9 mouse cellular contexts compared by ENCODE assay signal in the genomic region with DNA sequence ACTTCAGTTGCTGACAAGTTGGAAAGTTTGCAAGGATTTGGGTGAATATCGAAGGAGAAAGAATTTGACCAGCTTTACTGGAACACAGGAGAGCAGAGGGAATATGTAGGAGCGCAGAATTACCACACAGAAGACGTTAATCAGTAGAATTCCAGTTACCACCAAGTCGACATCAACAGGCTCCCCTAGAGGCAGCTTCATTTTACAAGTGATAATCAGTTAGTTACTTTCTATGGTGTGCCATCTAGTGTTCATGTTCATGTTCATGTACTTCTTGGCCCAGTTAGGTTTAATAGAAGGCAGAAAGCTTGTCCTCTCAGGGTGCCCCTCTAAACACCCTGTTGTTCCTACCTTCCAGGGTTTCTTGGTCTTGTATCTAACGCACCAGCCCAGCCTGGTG. TPM values are rescaled to one million over a fixed set of nuclear protein-coding genes. Genes with fewer than 3 reads are reported as not detected.
DNase-seq lines count a peak whose midpoint lies in the region; ATAC-seq and TF ChIP-seq lines count a peak whose summit lies in the region.
"Had no signal": no experiment of that assay in that cellular context is flagged by ENCODE, and none has a peak within 500 bp of the region (broad histone marks: within the 10 kb centered on the region; RNA-seq: fewer than 3 reads in every experiment).

No protein-coding gene starts in this region.

- H3K4me1 ChIP-seq in forebrain, postnatal 0 days (ENCODE audit: insufficient read depth) = no peaks in the 10 kb centered on the region
- H3K4me1 ChIP-seq in forebrain, embryonic 12.5 days = no peaks in the 10 kb centered on the region
- H3K4me1 ChIP-seq in midbrain, postnatal 0 days (ENCODE audit: insufficient read depth, low read length) = no peaks in the 10 kb centered on the region
- no peaks in the 10 kb centered on the region for H3K4me1 ChIP-seq in midbrain, embryonic 11.5 days (ENCODE audit: control insufficient read depth, insufficient read depth, low read length)
- H3K4me1 ChIP-seq in liver, embryonic 11.5 days (replicated peaks; ENCODE audit: control insufficient read depth, insufficient read depth, low read length) = no peaks in the 10 kb centered on the region
- H3K4me1 ChIP-seq in stomach, postnatal 0 days (replicated peaks; ENCODE audit: control insufficient read depth, insufficient read depth) = no peaks in the 10 kb centered on the region

- H3K4me3 ChIP-seq in forebrain, postnatal 0 days (ENCODE audit: low read depth, low read length) = no peak overlapping the region
- H3K4me3 ChIP-seq in forebrain, embryonic 12.5 days (replicated peaks) = no peak overlapping the region
- no peak overlapping the region for H3K4me3 ChIP-seq in midbrain, postnatal 0 days (ENCODE audit: low read depth, low read length)
- H3K4me3 ChIP-seq in midbrain, embryonic 11.5 days (ENCODE audit: low read depth, low read length) = no peak overlapping the region
- H3K4me3 ChIP-seq in liver, embryonic 11.5 days (ENCODE audit: low read depth, low read length) = no peak overlapping the region
- H3K4me3 ChIP-seq in stomach, postnatal 0 days (ENCODE audit: low read depth, low read length) = no peak overlapping the region

- ATAC-seq in forebrain, postnatal 0 days = peak; percentile 66; the same call in 1 of the 2 replicates
- no peak for ATAC-seq in forebrain, embryonic 12.5 days (ENCODE audit: low FRiP score)
- ATAC-seq in midbrain, postnatal 0 days (ENCODE audit: low FRiP score) = no peak
- no peak for ATAC-seq in midbrain, embryonic 11.5 days (ENCODE audit: low FRiP score)
- peak; percentile 41; the same call in 1 of the 2 replicates for ATAC-seq in liver, embryonic 11.5 days (replicated peaks; ENCODE audit: low FRiP score)
- ATAC-seq in stomach, postnatal 0 days (ENCODE audit: low FRiP score, low TSS enrichment) = 0 out of 2 replicates have a peak, but pooled peaks have one; percentile 49

- no peak overlapping the region for H3K27ac ChIP-seq in forebrain, postnatal 0 days (ENCODE audit: low read depth, low read length)
- H3K27ac ChIP-seq in forebrain, embryonic 12.5 days = no peak overlapping the region
- no peak overlapping the region for H3K27ac ChIP-seq in midbrain, postnatal 0 days (ENCODE audit: low read depth, low read length)
- no peak overlapping the region for H3K27ac ChIP-seq in midbrain, embryonic 11.5 days (ENCODE audit: low read depth, low read length)
- no peak overlapping the region for H3K27ac ChIP-seq in liver, embryonic 11.5 days (ENCODE audit: low read depth, low read length)
- no peak overlapping the region for H3K27ac ChIP-seq in stomach, postnatal 0 days (replicated peaks)

- TF ChIP-seq EP300 in stomach, postnatal 0 days (optimal IDR thresholded peaks at IDR 0.05) = no peak

- no peaks in the 10 kb centered on the region for H3K27me3 ChIP-seq in forebrain, postnatal 0 days (ENCODE audit: insufficient read depth, low read length)
- H3K27me3 ChIP-seq in forebrain, embryonic 12.5 days = no peaks in the 10 kb centered on the region
- H3K27me3 ChIP-seq in midbrain, postnatal 0 days (ENCODE audit: insufficient read depth, low read length) = no peaks in the 10 kb centered on the region
- no peaks in the 10 kb centered on the region for H3K27me3 ChIP-seq in midbrain, embryonic 11.5 days (ENCODE audit: control insufficient read depth, insufficient read depth, low read length)
- H3K27me3 ChIP-seq in liver, embryonic 11.5 days (replicated peaks; ENCODE audit: control insufficient read depth, insufficient read depth, low read length) = no peaks in the 10 kb centered on the region
- H3K27me3 ChIP-seq in stomach, postnatal 0 days (ENCODE audit: control insufficient read depth, insufficient read depth, low read length) = no peaks in the 10 kb centered on the region

- H3K9me3 ChIP-seq in forebrain, postnatal 0 days (ENCODE audit: low read length) = no peaks in the 10 kb centered on the region
- no peaks in the 10 kb centered on the region for H3K9me3 ChIP-seq in forebrain, embryonic 12.5 days
- no peaks in the 10 kb centered on the region for H3K9me3 ChIP-seq in midbrain, postnatal 0 days (ENCODE audit: low read length)
- no peaks in the 10 kb centered on the region for H3K9me3 ChIP-seq in midbrain, embryonic 11.5 days (ENCODE audit: control insufficient read depth, low read length)
- no peaks in the 10 kb centered on the region for H3K9me3 ChIP-seq in liver, embryonic 11.5 days (ENCODE audit: control insufficient read depth, low read length)
- no peaks in the 10 kb centered on the region for H3K9me3 ChIP-seq in stomach, postnatal 0 days (ENCODE audit: control insufficient read depth, low read length)

- DNase-seq in forebrain, postnatal 0 days = peak; percentile 57
- DNase-seq in midbrain, postnatal 0 days (ENCODE audit: low spot score) = peak; percentile 80
- DNase-seq in midbrain, embryonic 11.5 days (ENCODE audit: low spot score, missing footprints) = no peak
- no peak for DNase-seq in liver, embryonic 11.5 days (ENCODE audit: low spot score)
- DNase-seq in stomach, postnatal 0 days (ENCODE audit: low spot score) = no peak
- DNase-seq in thymus, postnatal 4 days = no peak
- DNase-seq in right cerebral cortex, postnatal 4 days = no peak

- peak; percentile 81 for TF ChIP-seq CTCF in forebrain, postnatal 0 days (IDR thresholded peaks at IDR 0.05; ENCODE audit: low read depth)
- TF ChIP-seq CTCF in midbrain, postnatal 0 days (IDR thresholded peaks at IDR 0.05) = peak; percentile 79
- peak; percentile 91 for TF ChIP-seq CTCF in stomach, postnatal 0 days (IDR thresholded peaks at IDR 0.05; ENCODE audit: low read depth)

- no peak overlapping the region for H3K4me2 ChIP-seq in forebrain, postnatal 0 days (ENCODE audit: low read depth)
- no peak overlapping the region for H3K4me2 ChIP-seq in forebrain, embryonic 12.5 days
- no peak overlapping the region for H3K4me2 ChIP-seq in midbrain, postnatal 0 days (ENCODE audit: low read depth, low read length, poor library complexity, severe bottlenecking)
- H3K4me2 ChIP-seq in midbrain, embryonic 11.5 days = no peak overlapping the region
- H3K4me2 ChIP-seq in liver, embryonic 11.5 days = no peak overlapping the region
- no peak overlapping the region for H3K4me2 ChIP-seq in stomach, postnatal 0 days (replicated peaks; ENCODE audit: low read depth)

- H3K9ac ChIP-seq in forebrain, postnatal 0 days = no peak overlapping the region
- H3K9ac ChIP-seq in forebrain, embryonic 12.5 days = no peak overlapping the region
- no peak overlapping the region for H3K9ac ChIP-seq in midbrain, postnatal 0 days (replicated peaks; ENCODE audit: low read length, poor library complexity, severe bottlenecking)
- H3K9ac ChIP-seq in midbrain, embryonic 11.5 days (ENCODE audit: low read length) = no peak overlapping the region
- H3K9ac ChIP-seq in liver, embryonic 11.5 days (ENCODE audit: low read depth, low read length) = no peak overlapping the region
- no peak overlapping the region for H3K9ac ChIP-seq in stomach, postnatal 0 days (ENCODE audit: low read length)

- H3K36me3 ChIP-seq in forebrain, postnatal 0 days (ENCODE audit: insufficient read depth) = no peaks in the 10 kb centered on the region
- H3K36me3 ChIP-seq in forebrain, embryonic 12.5 days (replicated peaks) = no peaks in the 10 kb centered on the region
- no peaks in the 10 kb centered on the region for H3K36me3 ChIP-seq in midbrain, postnatal 0 days (ENCODE audit: insufficient read depth, low read length)
- H3K36me3 ChIP-seq in midbrain, embryonic 11.5 days (ENCODE audit: control insufficient read depth, insufficient read depth, low read length) = no peaks in the 10 kb centered on the region
- no peaks in the 10 kb centered on the region for H3K36me3 ChIP-seq in liver, embryonic 11.5 days (ENCODE audit: control insufficient read depth, insufficient read depth, low read length)
- no peaks in the 10 kb centered on the region for H3K36me3 ChIP-seq in stomach, postnatal 0 days (ENCODE audit: control insufficient read depth, insufficient read depth, low read length)

- 56% methylated on average over 5 of the region's 5 CpGs for WGBS in forebrain, postnatal 0 days
- 63% methylated on average over 5 of the region's 5 CpGs for WGBS in forebrain, embryonic 12.5 days
- 54% methylated on average over 5 of the region's 5 CpGs for WGBS in midbrain, postnatal 0 days
- 63% methylated on average over 5 of the region's 5 CpGs for WGBS in midbrain, embryonic 11.5 days
- 46% methylated on average over 5 of the region's 5 CpGs for WGBS in liver, embryonic 11.5 days
- WGBS in stomach, postnatal 0 days = 40% methylated on average over 5 of the region's 5 CpGs

RNA-seq across cellular contexts. Expression of a gene that starts 12.4 kb away (rescaled TPM):
- 16.9 and 23.3 TPM in 2 replicates for total RNA-seq in forebrain, postnatal 0 days (2014; rRNA removed)
- polyA plus RNA-seq in forebrain, postnatal 0 days (2015; fragmentation: Nextera tagmentation; extraction: Ambion mirVana) = 16.2 and 18.9 TPM in 2 replicates
- 11.0 TPM in 2 replicates for polyA plus RNA-seq in forebrain, embryonic 12.5 days (2016; fragmentation: Nextera tagmentation; extraction: Ambion mirVana)
- total RNA-seq in midbrain, postnatal 0 days (2014; rRNA removed) = 21.9 and 24.9 TPM in 2 replicates
- 23.1 and 23.3 TPM in 2 replicates for polyA plus RNA-seq in midbrain, postnatal 0 days (2015; fragmentation: Nextera tagmentation; extraction: Ambion mirVana)
- 15.3 and 15.4 TPM in 2 replicates for polyA plus RNA-seq in midbrain, embryonic 11.5 days (2014; fragmentation: Nextera tagmentation; extraction: Ambion mirVana)
- polyA plus RNA-seq in liver, embryonic 11.5 days (2014; fragmentation: Nextera tagmentation; extraction: Ambion mirVana) = 87.7 and 97.0 TPM in 2 replicates
- polyA plus RNA-seq in stomach, postnatal 0 days (2015; fragmentation: Nextera tagmentation; extraction: Ambion mirVana) = 53.5 and 56.9 TPM in 2 replicates

RNA-seq across cellular contexts. Expression of a gene that starts 18.3 kb away (rescaled TPM):
- not detected in 2 replicates for total RNA-seq in forebrain, postnatal 0 days (2014; rRNA removed)
- polyA plus RNA-seq in forebrain, postnatal 0 days (2015; fragmentation: Nextera tagmentation; extraction: Ambion mirVana) = not detected in 2 replicates
- polyA plus RNA-seq in forebrain, embryonic 12.5 days (2016; fragmentation: Nextera tagmentation; extraction: Ambion mirVana) = not detected in 2 replicates
- not detected in 2 replicates for total RNA-seq in midbrain, postnatal 0 days (2014; rRNA removed)
- not detected in 2 replicates for polyA plus RNA-seq in midbrain, postnatal 0 days (2015; fragmentation: Nextera tagmentation; extraction: Ambion mirVana)
- not detected in 2 replicates for polyA plus RNA-seq in midbrain, embryonic 11.5 days (2014; fragmentation: Nextera tagmentation; extraction: Ambion mirVana)
- polyA plus RNA-seq in liver, embryonic 11.5 days (2014; fragmentation: Nextera tagmentation; extraction: Ambion mirVana) = not detected in 2 replicates
- not detected in 2 replicates for polyA plus RNA-seq in stomach, postnatal 0 days (2015; fragmentation: Nextera tagmentation; extraction: Ambion mirVana)
- polyA plus RNA-seq: large intestine, adult 2 months had no signal

RNA-seq across cellular contexts. Expression of a gene that starts 47.8 kb away (rescaled TPM):
- not detected in 2 replicates for total RNA-seq in forebrain, postnatal 0 days (2014; rRNA removed)
- not detected in 2 replicates for polyA plus RNA-seq in forebrain, postnatal 0 days (2015; fragmentation: Nextera tagmentation; extraction: Ambion mirVana)
- polyA plus RNA-seq in forebrain, embryonic 12.5 days (2016; fragmentation: Nextera tagmentation; extraction: Ambion mirVana) = not detected in 2 replicates
- not detected in 2 replicates for total RNA-seq in midbrain, postnatal 0 days (2014; rRNA removed)
- not detected in 2 replicates for polyA plus RNA-seq in midbrain, postnatal 0 days (2015; fragmentation: Nextera tagmentation; extraction: Ambion mirVana)
- not detected in 2 replicates for polyA plus RNA-seq in midbrain, embryonic 11.5 days (2014; fragmentation: Nextera tagmentation; extraction: Ambion mirVana)
- not detected in 2 replicates for polyA plus RNA-seq in liver, embryonic 11.5 days (2014; fragmentation: Nextera tagmentation; extraction: Ambion mirVana)
- not detected in 2 replicates for polyA plus RNA-seq in stomach, postnatal 0 days (2015; fragmentation: Nextera tagmentation; extraction: Ambion mirVana)
- polyA plus RNA-seq: large intestine, adult 2 months had no signal

Comparison
In these comparisons a context has a peak if more than half of its experiments do, and no peak if none do; other contexts are left out.
1. ATAC-seq: peak in forebrain, postnatal 0 days (single experiment), liver, embryonic 11.5 days (single experiment) and stomach, postnatal 0 days (single experiment); none in forebrain, embryonic 12.5 days (single experiment), midbrain, postnatal 0 days (single experiment) and midbrain, embryonic 11.5 days (single experiment).
2. DNase-seq: peak in forebrain, postnatal 0 days (single experiment) and midbrain, postnatal 0 days (single experiment); none in midbrain, embryonic 11.5 days (single experiment), liver, embryonic 11.5 days (single experiment), stomach, postnatal 0 days (single experiment), thymus, postnatal 4 days (single experiment) and right cerebral cortex, postnatal 4 days (single experiment).
3. Peak in every context shown above with its lines, with median percentiles within 50 percentile points of each other: CTCF ChIP-seq.